Mouse (Mus musculus) B cell, adult 67 days (primary cell): Measurements from ENCODE around the gene H2al1h. TPM values are rescaled to one million over a fixed set of nuclear protein-coding genes. Genes with fewer than 3 reads are reported as not detected.

Experiments used
- total RNA-seq, 2 experiments: library from RNA; stranded (reverse); gene quantifications; 4 replicates each; pipeline ENCODE4 v1.2.4; 2023

The H2al1h gene
- total RNA-seq, result not detected

DNA sequence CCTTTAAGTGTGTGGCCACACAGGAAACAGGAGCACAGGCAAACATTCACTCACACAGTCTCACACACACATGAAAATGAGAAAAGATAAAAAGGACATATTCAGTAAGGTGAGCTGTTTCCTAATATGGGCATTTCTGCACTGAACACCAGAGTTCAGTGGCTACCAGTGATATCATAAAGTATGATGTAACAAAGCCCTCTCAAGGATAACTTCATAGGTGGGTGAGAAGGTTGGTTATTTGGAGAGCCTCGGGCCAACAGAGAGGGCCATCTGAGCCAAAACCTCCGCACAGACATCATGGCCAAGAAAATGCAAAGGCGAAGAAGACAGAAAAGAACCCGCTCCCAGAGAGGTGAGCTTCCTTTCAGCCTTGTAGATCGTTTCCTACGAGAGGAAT lies at the start of gene H2al1h:
Gene H2al1h (plus strand): TSS at position 301 of the 400 bp plus-strand sequence.

GRCm38 (mm10) chrX:11298957-11299356 lies 22.3 kb upstream of the H2al1h start, which contains the start of gene H2al1a:
Gene H2al1a (plus strand): TSS chrX:11299257.

GRCm38 (mm10) chrX:11302132-11302531 lies 19.2 kb upstream of the H2al1h start, which contains the start of gene H2al1b:
Gene H2al1b (plus strand): TSS chrX:11302432.

GRCm38 (mm10) chrX:11305355-11305754 lies 15.9 kb upstream of the H2al1h start, which contains the start of gene H2al1c:
Gene H2al1c (plus strand): TSS chrX:11305655.

DNA sequence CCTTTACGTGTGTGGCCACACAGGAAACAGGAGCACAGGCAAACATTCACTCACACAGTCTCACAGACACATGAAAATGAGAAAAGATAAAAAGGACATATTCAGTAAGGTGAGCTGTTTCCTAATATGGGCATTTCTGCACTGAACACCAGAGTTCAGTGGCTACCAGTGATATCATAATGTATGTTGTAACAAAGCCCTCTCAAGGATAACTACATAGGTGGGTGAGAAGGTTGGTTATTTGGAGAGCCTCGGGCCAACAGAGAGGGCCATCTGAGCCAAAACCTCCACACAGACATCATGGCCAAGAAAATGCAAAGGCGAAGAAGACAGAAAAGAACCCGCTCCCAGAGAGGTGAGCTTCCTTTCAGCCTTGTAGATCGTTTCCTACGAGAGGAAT lies 12.8 kb upstream of the H2al1h start, which contains the start of gene H2al1d:
Gene H2al1d (plus strand): TSS at position 301 of the 400 bp plus-strand sequence.

GRCm38 (mm10) chrX:11311634-11312033 lies 9.7 kb upstream of the H2al1h start, which contains the start of gene H2al1e:
Gene H2al1e (plus strand): TSS chrX:11311934.

GRCm38 (mm10) chrX:11314858-11315257 lies 6.4 kb upstream of the H2al1h start, which contains the start of gene H2al1f:
Gene H2al1f (plus strand): TSS chrX:11315158.

DNA sequence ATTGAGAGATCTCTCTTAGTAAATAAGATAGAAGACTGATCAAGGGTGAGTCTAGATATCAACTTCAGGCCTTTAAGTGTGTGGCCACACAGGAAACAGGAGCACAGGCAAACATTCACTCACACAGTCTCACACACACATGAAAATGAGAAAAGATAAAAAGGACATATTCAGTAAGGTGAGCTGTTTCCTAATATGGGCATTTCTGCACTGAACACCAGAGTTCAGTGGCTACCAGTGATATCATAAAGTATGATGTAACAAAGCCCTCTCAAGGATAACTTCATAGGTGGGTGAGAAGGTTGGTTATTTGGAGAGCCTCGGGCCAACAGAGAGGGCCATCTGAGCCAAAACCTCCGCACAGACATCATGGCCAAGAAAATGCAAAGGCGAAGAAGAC lies 3.3 kb upstream of the H2al1h start, which contains the start of gene H2al1g:
Gene H2al1g (plus strand): TSS at position 301 of the 400 bp plus-strand sequence.

GRCm38 (mm10) chrX:11324359-11324758 lies 3.1 kb downstream of the H2al1h start, which contains the start of gene H2al1i:
Gene H2al1i (plus strand): TSS chrX:11324659.

GRCm38 (mm10) chrX:11327522-11327921 lies 6.2 kb downstream of the H2al1h start, which contains the start of gene H2al1j:
Gene H2al1j (plus strand): TSS chrX:11327822.

Other genes with a start within 250 kb of the H2al1h start
- gene H2al1a, start 22.2 kb upstream of the H2al1h start, total RNA-seq, result not detected
- not detected for gene H2al1b, start 19.1 kb upstream of the H2al1h start, total RNA-seq
- not detected for gene H2al1c, start 15.8 kb upstream of the H2al1h start, total RNA-seq
- gene H2al1d, start 12.7 kb upstream of the H2al1h start, total RNA-seq, result not detected
- not detected for gene H2al1e, start 9.6 kb upstream of the H2al1h start, total RNA-seq
- gene H2al1f, start 6.3 kb upstream of the H2al1h start, total RNA-seq, result not detected
- gene H2al1g, start 3.2 kb upstream of the H2al1h start, total RNA-seq, result not detected
- gene H2al1i, start 3.2 kb downstream of the H2al1h start, total RNA-seq, result not detected
- gene H2al1j, start 6.3 kb downstream of the H2al1h start, total RNA-seq, result not detected